Mouse (Mus musculus) megakaryocyte, adult 5-6 weeks (primary cell): ENCODE measurements around the gene Cckbr. TPM values are rescaled to one million over a fixed set of nuclear protein-coding genes. Genes with fewer than 3 reads are reported as not detected.
"Not testable (repeated sequence)": the region's sequence is repeated elsewhere in the genome, so short reads cannot be mapped to it uniquely, and the experiment has no call there.

Experiments
- ATAC-seq: 2 replicates; pipeline ENCODE4 v1.8.0; 2016; ENCODE audit warnings: mild to moderate bottlenecking, inconsistent platforms; ENCODE audit not compliant: poor library complexity, severe bottlenecking
- total RNA-seq, 2 experiments: library from RNA; stranded (forward) in 1 of 2; stranded (reverse) in 1 of 2; fragments of 153-499, 151-499 nt in 1 of 2; fragments of 221-1000, 200-1000 nt in 1 of 2; gene quantifications; 2 replicates each; pipeline versions ENCODE4 v1.2.3 to v1.2.4; 2015 to 2017

Gene Cckbr
- total RNA-seq, 2 experiments from 2014 or later, result not detected

DNA sequence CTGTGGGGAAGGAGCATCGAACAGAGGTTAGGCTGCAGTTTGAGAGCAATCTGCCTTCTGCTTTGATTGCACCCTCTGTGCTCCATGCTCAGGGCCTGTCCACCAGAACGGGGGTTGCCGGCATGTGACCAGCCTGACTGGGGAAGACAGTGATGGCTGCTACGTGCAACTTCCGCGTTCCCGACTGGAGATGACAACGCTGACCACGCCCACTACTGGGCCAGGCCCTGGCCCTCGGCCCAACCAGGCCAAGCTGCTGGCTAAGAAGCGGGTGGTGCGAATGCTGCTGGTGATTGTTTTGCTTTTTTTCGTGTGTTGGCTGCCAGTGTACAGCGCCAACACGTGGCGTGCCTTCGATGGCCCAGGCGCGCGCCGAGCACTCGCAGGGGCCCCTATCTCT, 9.3 kb downstream of the Cckbr start:
- ATAC-seq, result no peak

DNA sequence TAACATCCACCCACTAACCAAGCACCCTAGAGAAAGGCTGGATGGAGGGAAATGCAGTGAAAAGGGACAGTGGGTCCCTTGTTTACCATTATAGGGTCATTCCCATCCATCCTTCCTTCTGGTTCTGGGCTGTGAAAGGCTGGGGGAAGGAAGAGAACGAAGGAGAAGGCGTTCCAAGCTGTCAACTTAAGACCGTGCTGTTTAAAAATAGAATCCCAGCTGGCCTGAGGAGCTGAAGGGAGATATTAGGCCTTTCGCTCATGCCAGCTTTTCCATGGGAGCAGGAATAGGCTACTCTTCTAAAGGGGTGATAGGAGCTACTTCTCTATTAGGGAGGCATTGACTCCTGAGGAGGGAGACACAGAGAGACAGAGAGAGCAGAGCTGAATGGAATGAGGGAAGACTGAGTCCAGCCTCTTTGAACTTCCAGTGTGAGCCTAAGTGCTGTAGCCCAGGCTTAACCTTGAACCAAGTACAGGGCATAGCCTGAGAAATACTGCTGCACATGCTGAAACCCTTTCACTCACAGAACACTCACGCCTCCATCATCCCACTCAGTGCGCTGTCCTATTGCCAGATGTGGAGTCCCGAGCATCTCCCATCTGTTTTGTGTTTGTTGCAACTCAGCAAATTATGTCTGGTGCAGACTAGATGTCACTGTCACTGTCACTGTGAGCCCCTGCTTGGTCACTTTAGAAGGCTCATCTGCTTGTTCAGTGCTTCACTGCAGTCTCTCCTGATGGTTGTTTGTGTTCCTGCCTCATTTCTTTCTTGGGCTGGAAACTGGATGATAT, 12.6 kb downstream of the Cckbr start:
- no peak for ATAC-seq

DNA sequence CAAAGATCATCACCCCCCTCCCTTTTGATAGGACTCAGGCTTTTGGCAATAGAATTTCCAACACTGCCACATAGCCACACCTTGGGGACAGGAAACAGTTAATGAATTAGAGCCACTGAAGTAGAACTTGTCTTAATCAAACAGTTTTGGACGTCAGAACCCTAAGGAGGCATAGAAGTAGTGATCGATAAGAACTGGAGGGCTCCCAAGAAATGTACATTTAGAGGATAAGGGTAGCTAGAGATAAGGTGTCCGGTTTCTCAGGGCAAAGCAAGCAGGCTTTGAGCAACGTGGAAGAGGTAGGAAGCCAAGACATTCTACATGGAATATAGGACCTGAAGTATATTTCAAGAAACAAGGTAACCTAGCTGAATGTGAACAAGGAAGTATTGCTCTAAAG, 15.9 kb downstream of the Cckbr start:
- no peak for ATAC-seq

GRCm38 (mm10) chr7:105445076-105445475, 19.5 kb downstream of the Cckbr start:
- no peak for ATAC-seq

DNA sequence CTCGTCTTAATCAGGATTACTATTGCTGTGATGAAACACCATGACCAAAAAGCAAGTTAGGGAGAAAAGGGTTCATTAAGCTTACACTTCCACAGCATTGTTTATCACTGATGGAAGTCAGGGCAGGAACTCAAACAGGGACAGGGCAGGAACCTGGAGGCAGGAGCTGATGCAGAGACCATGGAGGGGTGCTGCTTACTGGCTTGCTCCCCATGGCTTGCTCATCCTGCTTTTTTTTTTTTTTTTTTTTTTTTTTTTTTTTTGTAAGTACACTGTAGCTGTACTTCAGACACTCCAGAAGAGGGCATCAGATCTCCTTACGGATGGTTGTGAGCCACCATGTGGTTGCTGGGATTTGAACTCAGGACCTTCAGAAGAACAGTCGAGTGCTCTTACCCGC, 27.8 kb downstream of the Cckbr start:
- ATAC-seq, result not testable (repeated sequence)

DNA sequence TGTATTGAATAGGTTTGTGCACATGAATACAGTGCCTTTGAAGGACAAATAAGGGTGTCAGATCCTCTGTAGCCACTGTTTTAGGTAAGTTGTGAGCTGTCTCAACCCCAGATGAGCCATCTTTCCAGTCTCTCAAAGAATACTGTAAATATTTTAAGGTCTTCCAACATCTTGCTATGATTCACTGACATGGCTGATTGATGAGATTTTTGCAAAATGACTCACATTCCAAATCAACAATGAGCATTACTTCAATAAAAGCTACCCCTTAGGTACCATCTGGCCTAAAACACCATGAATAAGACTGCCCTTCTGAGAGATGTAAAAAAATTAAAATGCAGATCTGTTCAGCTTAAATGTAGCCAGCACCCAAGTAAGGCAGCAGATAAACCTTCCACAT, 33.0 kb downstream of the Cckbr start:
- ATAC-seq, result no peak

DNA sequence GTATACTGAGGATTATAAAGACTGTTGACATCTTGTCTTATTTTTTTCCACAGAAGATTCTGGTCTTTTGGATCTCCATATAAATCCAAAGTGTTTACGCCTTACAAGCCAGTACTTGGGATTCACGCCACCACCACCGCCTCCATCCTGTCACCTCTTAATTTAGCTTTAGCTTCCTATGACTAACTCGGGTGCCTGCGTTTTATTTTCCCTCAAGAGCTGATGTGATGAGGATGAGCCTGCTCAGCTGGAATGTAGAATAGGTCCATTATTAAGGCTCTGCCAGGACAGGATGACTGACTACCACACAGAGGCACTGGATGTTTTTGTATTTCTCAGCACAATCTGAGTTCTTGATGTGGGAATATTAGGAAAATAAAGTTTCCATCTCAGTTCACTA, 40.0 kb downstream of the Cckbr start:
- not testable (repeated sequence) for ATAC-seq

- ATAC-seq, result no peak
Measured at GRCm38 (mm10) chr7:105472607-105473006, 47.1 kb downstream of the Cckbr start.

DNA sequence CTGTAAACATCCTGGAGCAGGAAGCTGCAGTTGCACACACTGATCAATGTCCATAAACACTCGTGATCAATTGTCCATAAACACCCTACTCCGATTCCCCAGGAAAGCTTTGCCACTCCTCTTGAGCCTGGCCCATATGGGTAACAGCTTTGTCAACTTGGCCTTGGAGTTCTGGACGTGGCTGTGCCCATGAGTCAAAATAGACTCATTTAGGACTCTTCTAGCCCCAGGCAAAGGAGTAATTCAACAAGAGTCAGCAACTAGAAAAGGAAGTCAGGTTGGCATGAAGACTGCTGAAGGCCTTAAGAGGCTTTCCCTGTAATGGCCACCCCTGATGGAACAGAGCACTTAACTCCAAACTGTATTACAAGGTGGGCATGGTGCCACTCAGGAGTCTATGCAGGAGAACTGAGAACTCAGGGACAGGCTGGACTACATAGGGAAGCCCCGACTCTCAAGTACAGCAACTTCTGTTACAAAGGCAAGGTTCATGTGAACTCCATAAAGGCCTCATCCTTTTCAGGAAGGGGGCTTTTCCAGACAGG, 49.3 kb downstream of the Cckbr start:
- ATAC-seq, result no peak

DNA sequence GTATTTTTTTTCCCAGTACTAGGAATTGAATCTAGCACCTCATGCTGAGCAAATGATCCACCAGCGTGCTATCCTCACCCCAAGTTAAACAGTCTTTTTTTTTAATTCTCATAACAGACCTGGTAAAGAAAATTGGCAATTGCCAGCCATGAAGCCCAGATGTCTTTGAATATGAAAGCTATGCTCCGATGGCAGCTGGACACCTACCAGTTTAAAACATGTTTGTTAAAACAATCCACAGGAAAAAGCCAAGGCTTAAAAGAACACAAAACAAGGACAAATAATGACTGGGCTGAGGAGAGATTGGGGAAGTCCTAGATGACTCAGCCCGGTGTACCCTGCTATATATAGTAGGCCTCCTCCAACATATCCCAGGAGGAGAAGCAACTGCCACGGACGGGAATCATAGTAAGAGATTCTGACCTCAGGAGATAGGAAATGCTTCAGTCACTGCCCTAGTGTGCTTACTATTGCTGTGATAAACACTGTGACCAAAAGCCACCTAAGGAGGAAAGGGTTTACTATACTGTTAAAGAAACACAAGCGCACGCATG, 49.9 kb downstream of the Cckbr start:
- no peak for ATAC-seq

DNA sequence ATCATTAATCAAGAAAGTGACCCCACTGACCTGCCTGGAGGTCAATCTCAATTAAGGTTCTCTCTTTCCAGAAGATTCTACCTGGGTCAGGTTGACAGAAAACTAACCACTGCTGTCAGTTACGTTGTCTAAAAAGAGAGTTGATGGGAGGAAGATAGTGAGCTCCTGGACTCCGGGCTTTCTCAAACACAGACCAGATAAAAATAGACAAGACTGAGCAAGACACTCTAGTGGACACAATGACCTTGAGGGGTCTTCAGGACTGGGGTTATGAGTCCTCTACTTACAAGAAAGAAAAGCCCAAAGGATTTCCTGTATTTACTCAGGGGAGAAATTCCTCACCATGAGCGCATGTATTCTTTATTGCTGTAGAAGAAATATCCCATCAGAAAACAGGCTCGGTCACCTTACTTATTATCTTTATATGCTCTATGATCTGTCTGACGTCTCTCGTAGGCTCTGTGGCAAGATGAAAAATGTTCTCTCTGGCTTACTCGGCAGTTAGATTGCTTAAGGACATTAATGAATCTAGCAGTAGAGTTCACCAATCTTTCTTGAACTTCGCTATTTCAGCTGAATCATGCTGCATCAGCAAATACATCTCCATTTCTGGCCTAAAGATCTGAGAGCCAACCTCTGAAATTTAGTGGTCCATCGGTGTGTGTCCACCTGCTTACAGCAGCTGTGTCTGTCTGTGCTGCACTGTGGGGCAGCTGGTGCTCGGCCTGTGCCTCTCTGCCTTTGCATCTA, 51.3 kb downstream of the Cckbr start:
- ATAC-seq, result no peak

- no peak for ATAC-seq
Measured at GRCm38 (mm10) chr7:105477433-105477700, 51.8 kb downstream of the Cckbr start.

DNA sequence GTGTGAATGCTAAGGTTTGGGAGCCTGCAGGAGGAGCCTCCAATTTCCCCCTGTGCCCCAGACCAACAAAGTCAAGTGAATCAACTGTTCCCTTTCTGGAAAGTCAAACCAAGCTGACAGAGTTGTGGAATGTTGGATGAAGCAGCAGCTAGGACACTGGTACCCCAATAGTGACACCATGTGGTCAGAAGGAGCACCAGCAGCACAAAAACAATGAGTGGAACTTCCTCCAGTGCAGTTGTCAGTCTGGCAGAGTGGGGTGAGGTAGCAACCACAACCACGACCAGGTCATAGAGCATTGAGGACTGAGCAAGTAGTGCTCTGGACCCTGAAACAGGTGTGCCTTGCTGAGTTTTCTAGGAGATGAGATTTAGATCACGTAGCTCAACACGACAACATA, 52.3 kb downstream of the Cckbr start:
- peak; percentile 88 for ATAC-seq

GRCm38 (mm10) chr7:105478344-105478743, 52.8 kb downstream of the Cckbr start:
- no peak for ATAC-seq

DNA sequence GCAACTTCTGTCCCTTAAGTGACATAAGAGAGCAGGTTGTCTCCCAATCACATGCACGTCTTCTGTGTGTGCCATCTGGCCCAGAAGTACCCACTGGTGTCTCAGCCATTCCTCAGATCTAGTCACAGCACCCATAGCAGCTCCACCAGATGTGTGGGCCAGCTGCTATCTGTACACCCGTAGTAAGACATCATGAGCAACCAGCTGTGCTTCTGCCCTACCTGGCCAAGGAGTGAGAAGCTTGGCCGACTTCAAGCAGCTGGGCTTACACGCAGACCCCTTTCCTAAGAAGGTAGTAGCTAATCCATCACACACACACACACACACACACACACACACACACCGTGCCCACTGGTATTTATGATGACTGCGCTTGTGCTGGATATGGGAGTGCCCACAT, 53.7 kb downstream of the Cckbr start:
- no peak for ATAC-seq

DNA sequence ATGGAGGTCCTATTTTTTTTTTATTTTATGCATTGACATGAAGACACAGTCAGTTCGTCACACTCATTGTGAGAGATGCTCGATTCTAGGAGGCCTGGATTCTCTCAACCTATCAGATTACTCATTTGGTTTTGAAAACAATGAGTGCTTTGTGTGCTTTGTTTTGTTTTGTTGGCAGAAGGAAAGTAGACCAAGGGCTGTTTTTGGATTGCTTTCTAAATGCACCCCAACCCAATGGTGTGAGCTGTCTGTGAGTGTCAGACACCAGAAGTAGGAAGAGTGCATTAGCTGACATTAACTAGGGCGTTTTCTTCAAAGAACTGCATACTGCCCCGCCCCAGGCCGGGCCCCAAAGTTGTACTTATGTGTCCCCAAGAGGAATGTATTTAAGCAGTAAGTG, 54.5 kb downstream of the Cckbr start:
- ATAC-seq, result no peak

DNA sequence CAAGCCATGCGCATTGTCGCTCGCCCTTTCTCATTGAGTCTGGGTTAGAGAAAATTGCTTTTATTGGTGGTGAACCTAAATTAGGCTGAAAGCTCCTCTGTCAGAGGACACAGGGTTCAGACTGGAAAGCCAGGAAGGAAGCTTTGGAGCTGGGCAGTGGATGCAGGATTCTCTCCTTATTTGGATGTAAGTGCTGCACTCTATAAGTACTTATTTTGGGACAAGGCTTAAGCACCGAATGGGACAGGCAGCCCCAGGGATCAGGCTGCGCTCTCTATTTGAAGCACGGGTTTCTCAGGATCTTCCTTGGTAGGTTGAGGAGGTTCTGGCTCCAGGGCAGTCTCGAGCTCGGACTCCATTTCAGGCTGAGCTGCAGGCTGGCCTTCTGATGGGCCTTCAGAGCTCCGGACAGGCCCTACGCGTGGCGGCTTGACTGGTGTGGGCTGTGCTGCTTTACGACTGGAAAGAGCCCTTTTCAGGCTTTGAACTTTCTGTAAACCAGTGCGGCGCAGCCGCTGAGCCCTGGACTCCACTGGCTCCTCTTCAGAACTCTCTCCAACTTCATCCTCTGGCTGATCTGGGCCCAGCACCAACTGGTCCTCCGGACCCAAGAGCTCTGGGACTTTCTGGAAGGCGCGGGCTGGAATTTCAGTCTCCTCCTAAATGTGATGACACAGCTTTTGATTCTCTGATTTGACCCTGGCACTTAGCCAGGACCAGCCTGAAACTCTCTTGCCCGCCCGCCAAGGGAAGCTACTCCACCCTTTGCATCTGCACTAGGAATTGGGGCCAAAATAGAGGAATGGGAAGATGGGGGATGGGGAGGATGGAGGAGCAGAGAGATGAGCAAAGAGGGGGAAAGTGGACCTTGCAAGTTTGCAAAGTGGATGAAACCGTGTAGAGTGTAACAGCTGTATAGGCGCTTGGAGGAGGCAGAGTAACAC, 55.3 kb downstream of the Cckbr start:
- ATAC-seq, result no peak

DNA sequence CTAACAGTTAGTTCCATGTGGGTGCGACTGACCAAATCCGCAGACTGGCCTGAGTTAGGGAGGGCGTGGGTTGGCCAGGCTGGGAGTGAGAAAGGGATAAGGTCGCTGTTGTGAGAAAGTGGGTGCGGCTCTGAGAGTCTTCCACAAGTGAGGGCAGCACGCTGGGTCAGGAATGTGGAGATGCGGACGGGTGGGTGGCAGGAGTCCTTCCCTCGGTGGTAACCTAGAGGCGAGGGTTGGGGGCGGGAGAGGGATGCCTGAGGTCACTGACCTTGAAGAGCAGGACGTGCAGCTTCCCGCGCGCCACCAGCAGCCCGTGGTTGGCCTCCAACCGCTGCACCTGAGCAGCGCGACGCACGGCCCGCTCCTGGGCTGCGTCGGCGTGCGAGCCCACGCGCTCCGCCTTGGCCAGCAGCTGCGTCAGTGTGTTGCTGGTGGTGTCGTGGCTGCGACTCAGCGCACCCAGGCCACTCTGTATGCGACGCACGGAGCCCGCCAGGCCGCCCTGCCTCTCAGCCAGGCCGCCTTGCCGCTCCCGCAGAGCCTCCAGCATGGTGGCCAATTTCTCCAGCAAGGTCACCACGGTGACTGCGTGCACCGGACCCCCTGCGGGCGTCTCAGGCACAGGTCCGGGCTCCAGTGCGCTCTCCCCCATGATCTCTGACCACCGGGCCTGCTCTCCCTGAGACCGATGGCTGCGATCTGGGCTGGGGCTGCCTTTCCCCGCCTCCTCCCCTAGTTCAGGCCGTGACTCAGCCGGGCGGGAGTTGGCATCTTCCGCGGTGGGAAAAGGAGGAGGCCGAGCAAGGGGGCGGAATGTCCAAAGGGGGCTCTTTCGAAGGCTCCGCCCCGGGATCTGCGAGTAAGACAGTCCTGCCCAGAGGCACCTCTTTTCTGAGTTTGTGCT, 56.2 kb downstream of the Cckbr start, which contains the start of gene Cavin3:
Gene Cavin3, minus strand, starts transcription at position 796 of the 907 bp plus-strand sequence.
- ATAC-seq, result no peak

DNA sequence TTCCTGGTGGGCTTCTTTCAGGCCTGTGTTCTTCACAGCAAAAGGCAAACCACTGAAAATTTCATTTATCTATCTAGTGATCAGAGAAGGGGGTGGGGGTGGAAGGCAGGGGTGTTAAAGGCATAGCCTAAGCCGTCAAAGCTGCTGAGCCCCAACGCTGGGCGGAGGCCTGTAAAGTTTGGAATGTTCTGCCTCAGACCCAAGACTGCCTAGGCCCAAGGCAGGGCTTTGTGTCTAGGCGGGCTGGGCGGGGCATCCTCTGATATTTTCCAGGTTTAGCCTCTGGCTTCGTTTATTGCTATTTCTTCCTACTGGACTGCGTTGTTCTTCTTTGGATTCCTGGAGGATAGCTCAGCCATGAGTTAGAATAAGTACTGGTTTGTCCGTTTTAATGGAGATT, 56.9 kb downstream of the Cckbr start:
- ATAC-seq, result no peak

GRCm38 (mm10) chr7:105485029-105485428, 59.5 kb downstream of the Cckbr start:
- ATAC-seq, result no peak
